Mouse (Mus musculus) kidney, embryonic 14.5 days (tissue): ENCODE results near the gene Hist1h4b. TPM values are rescaled to one million over a fixed set of nuclear protein-coding genes. Genes with fewer than 3 reads are reported as not detected.
A peak's percentile ranks its signal among the peaks of the same experiment; 100 is the strongest.
"Not testable (repeated sequence)": the region's sequence is repeated elsewhere in the genome, so short reads cannot be mapped to it uniquely, and the experiment has no call there.

Source experiments
- ATAC-seq: fragments of 200-750 bp; cut with Nextera tagmentation; 2 replicates; pipeline ENCODE4 v1.8.0; 2017; ENCODE audit warnings: moderate number of reproducible peaks, mild to moderate bottlenecking, moderate TSS enrichment, moderate library complexity; ENCODE audit not compliant: low FRiP score, low TSS enrichment
- H3K27ac ChIP-seq: fragments of 300-500 bp; sonication (generic); 2 replicates; pipeline ENCODE4 v1.5.1; 2014; ENCODE audit warnings: low read depth, mild to moderate bottlenecking, low read length, moderate library complexity, mixed read lengths
- H3K27me3 ChIP-seq: fragments of 300-500 bp; sonication (generic); 2 replicates; pipeline ENCODE4 v1.6.1; 2014; ENCODE audit warnings: mild to moderate bottlenecking, low read length; ENCODE audit not compliant: control insufficient read depth, insufficient read depth
- H3K36me3 ChIP-seq: fragments of 300-500 bp; sonication (generic); 2 replicates; pipeline ENCODE4 v1.6.1; 2014; ENCODE audit warnings: low read length, mixed read lengths; ENCODE audit not compliant: control insufficient read depth, insufficient read depth
- H3K4me1 ChIP-seq: fragments of 300-500 bp; sonication (generic); 2 replicates; pipeline ENCODE4 v1.6.1; 2014; ENCODE audit warnings: low read length, mixed read lengths; ENCODE audit not compliant: control insufficient read depth, insufficient read depth
- H3K4me2 ChIP-seq: fragments of 300-500 bp; sonication (generic); replicated peaks from 2 replicates; pipeline ENCODE4 v1.6.1; 2014; ENCODE audit warnings: low read depth, mild to moderate bottlenecking, low read length
- H3K4me3 ChIP-seq: fragments of 300-500 bp; sonication (generic); 2 replicates; pipeline ENCODE4 v1.5.1; 2014; ENCODE audit warnings: mild to moderate bottlenecking, low read length
- H3K9ac ChIP-seq: fragments of 300-500 bp; sonication (generic); 2 replicates; pipeline ENCODE4 v1.6.1; 2014; ENCODE audit warnings: low read depth, mild to moderate bottlenecking, low read length, moderate library complexity
- H3K9me3 ChIP-seq: fragments of 300-500 bp; sonication (generic); 2 replicates; pipeline ENCODE4 v1.6.1; 2016; ENCODE audit warnings: low read length; ENCODE audit not compliant: control insufficient read depth
- WGBS: fragments of 180-500 bp; shearing (Covaris S2); extraction: QIAGEN DNeasy Blood & Tissue Kit; methylation state at CpG from one replicate; pipeline ENCODE4 v1.1.7; 2014; 5-methylcytosine and 5-hydroxymethylcytosine counted together
- polyA plus RNA-seq: library from polyadenylated mRNA; unstranded; fragments of >200 nt; fragmentation: Nextera tagmentation; extraction: Ambion mirVana; gene quantifications from 2 replicates; pipeline ENCODE4 v1.2.1, GENCODE M21; 2014

Hist1h4b gene
- polyA plus RNA-seq, 1 experiment from 2014 or later: 7.0 TPM

- peak; percentile 28; the same call in 1 of the 2 replicates for ATAC-seq
- 1% methylated on average over 11 of the region's 11 CpGs for WGBS
- Histone ChIP-seq H3K4me3 (peak overlapping the region; percentile 44), H3K4me2 (peak overlapping the region; percentile 53), H3K36me3 (no peaks in the 10 kb centered on the region), H3K4me1 (0 out of 2 replicates have a peak, but pooled peaks cover 8% of the 10 kb centered on the region), H3K27ac (peak overlapping the region; percentile 97), H3K27me3 (no peaks in the 10 kb centered on the region), H3K9me3 (no peaks in the 10 kb centered on the region), H3K9ac (peak overlapping the region; percentile 70)
Measured at GRCm38 (mm10) chr13:23751478-23751956, 5.3 kb upstream of the Hist1h4b start.

GRCm38 (mm10) chr13:23752067-23752741, 4.6 kb upstream of the Hist1h4b start, which contains the start of gene Hist1h3b:
Hist1h3b (plus strand) TSS chr13:23752267.
- WGBS: under 1% methylated on average over 15 of the region's 47 CpGs
- H3K4me3 ChIP-seq: peak within 1 kb of the TSS; percentile 44
- not testable (repeated sequence) for H3K36me3 ChIP-seq, H3K27me3 ChIP-seq, H3K4me1 ChIP-seq, H3K9me3 ChIP-seq
- H3K27ac ChIP-seq: peak within 1 kb of the TSS; percentile 97
- ATAC-seq: peak; percentile 93
- peak within 1 kb of the TSS; percentile 53 for H3K4me2 ChIP-seq
- peak within 1 kb of the TSS; percentile 70 for H3K9ac ChIP-seq

- H3K4me2 ChIP-seq: peak overlapping the region; percentile 41
- no peaks in the 10 kb centered on the region for H3K36me3 ChIP-seq
- no peaks in the 10 kb centered on the region for H3K9me3 ChIP-seq
- WGBS: 9% methylated on average over 6 of the region's 6 CpGs
- H3K9ac ChIP-seq: peak overlapping the region; percentile 60
- H3K27ac ChIP-seq: peak overlapping the region; percentile 85
- H3K4me3 ChIP-seq: peak overlapping the region; percentile 40
- no peak for ATAC-seq
- 0 out of 2 replicates have a peak, but pooled peaks cover 10% of the 10 kb centered on the region for H3K4me1 ChIP-seq
- no peaks in the 10 kb centered on the region for H3K27me3 ChIP-seq
Measured at GRCm38 (mm10) chr13:23752742-23753172, 4.1 kb upstream of the Hist1h4b start.

GRCm38 (mm10) chr13:23753314-23754078, 3.3 kb upstream of the Hist1h4b start:
- Histone ChIP-seq H3K27me3 (no peaks in the 10 kb centered on the region), H3K4me3 (peak overlapping the region; percentile 40), H3K27ac (peak overlapping the region; percentile 85), H3K9ac (peak overlapping the region; percentile 60; the same call in 1 of the 2 replicates), H3K9me3 (no peaks in the 10 kb centered on the region), H3K4me2 (peak overlapping the region; percentile 41), H3K4me1 (0 out of 2 replicates have a peak, but pooled peaks cover 3% of the 10 kb centered on the region), H3K36me3 (no peaks in the 10 kb centered on the region)
- 61% methylated on average over 4 of the region's 4 CpGs for WGBS
- no peak for ATAC-seq

GRCm38 (mm10) chr13:23755000-23755399, 1.8 kb upstream of the Hist1h4b start:
- no peak overlapping the region for H3K4me3 ChIP-seq
- no peak for ATAC-seq
- 0 out of 2 replicates have a peak, but pooled peaks cover 5% of the 10 kb centered on the region for H3K4me1 ChIP-seq
- H3K4me2 ChIP-seq: no peak overlapping the region
- no peaks in the 10 kb centered on the region for H3K36me3 ChIP-seq
- no peak overlapping the region for H3K27ac ChIP-seq
- no peaks in the 10 kb centered on the region for H3K9me3 ChIP-seq
- no peak overlapping the region for H3K9ac ChIP-seq
- no peaks in the 10 kb centered on the region for H3K27me3 ChIP-seq

GRCm38 (mm10) chr13:23757211-23757773, 479 bp downstream of the Hist1h4b start:
- Histone ChIP-seq H3K27ac (peak overlapping the region; percentile 95), H3K4me2 (peak overlapping the region; percentile 67), H3K9ac (peak overlapping the region; percentile 76), H3K36me3 (no peaks in the 10 kb centered on the region), H3K4me3 (peak overlapping the region; percentile 42), H3K4me1 (0 out of 2 replicates have a peak, but pooled peaks cover 10% of the 10 kb centered on the region), H3K9me3 (no peaks in the 10 kb centered on the region), H3K27me3 (no peaks in the 10 kb centered on the region)
- WGBS: under 1% methylated on average over 13 of the region's 23 CpGs
- no peak; the same call in 1 of the 2 replicates for ATAC-seq

- 50% methylated on average over 3 of the region's 3 CpGs for WGBS
- Histone ChIP-seq H3K36me3 (no peaks in the 10 kb centered on the region), H3K27ac (peak overlapping the region; percentile 57; the same call in 1 of the 2 replicates), H3K4me1 (peaks cover 10% of the 10 kb centered on the region; the same call in 1 of the 2 replicates), H3K4me2 (peak overlapping the region; percentile 67), H3K9me3 (no peaks in the 10 kb centered on the region), H3K27me3 (no peaks in the 10 kb centered on the region), H3K4me3 (peak overlapping the region; percentile 42; the same call in 1 of the 2 replicates), H3K9ac (peak overlapping the region; percentile 76; the same call in 1 of the 2 replicates)
- ATAC-seq: no peak
Measured at GRCm38 (mm10) chr13:23757921-23758320, 1.1 kb downstream of the Hist1h4b start.

GRCm38 (mm10) chr13:23759251-23759771, 2.5 kb downstream of the Hist1h4b start:
- Histone ChIP-seq H3K9me3 (no peaks in the 10 kb centered on the region), H3K27me3 (no peaks in the 10 kb centered on the region), H3K4me2 (no peak overlapping the region), H3K9ac (no peak overlapping the region), H3K4me1 (peaks cover 18% of the 10 kb centered on the region; the same call in 1 of the 2 replicates), H3K4me3 (no peak overlapping the region), H3K36me3 (no peaks in the 10 kb centered on the region), H3K27ac (no peak overlapping the region)
- 69% methylated on average over 3 of the region's 3 CpGs for WGBS
- no peak for ATAC-seq
